Comparison of ENCODE assay signal across 17 mouse cellular contexts in genomic region chr6:125657966-125658365, GRCm38 (mm10). TPM values are rescaled to one million over a fixed set of nuclear protein-coding genes. Genes with fewer than 3 reads are reported as not detected.
"Had no signal": no experiment of that assay in that cellular context is flagged by ENCODE, and none has a peak within 500 bp of the region (broad histone marks: within the 10 kb centered on the region; RNA-seq: fewer than 3 reads in every experiment).

No protein-coding gene starts in this region.

- H3K36me3 ChIP-seq: neural tube, embryonic 15.5 days; stomach, embryonic 15.5 days had no signal

- H3K4me3 ChIP-seq: neural tube, embryonic 15.5 days; stomach, embryonic 15.5 days had no signal

- H3K4me2 ChIP-seq: neural tube, embryonic 15.5 days; stomach, embryonic 15.5 days had no signal

- DNase-seq: retina, postnatal 1 day; right cerebral cortex, adult 18-20 months; right cerebral cortex, postnatal 14 days; right cerebral cortex, postnatal 25 days; right cerebral cortex, postnatal 4 days; spleen, adult 18-20 months; thymus, adult 18-20 months; thymus, adult 2 months; thymus, postnatal 14 days; thymus, postnatal 25 days; thymus, postnatal 36 days; thymus, postnatal 4 days had no signal

- H3K4me1 ChIP-seq: neural tube, embryonic 15.5 days; stomach, embryonic 15.5 days had no signal

- H3K9me3 ChIP-seq: neural tube, embryonic 15.5 days; stomach, embryonic 15.5 days had no signal

- H3K27me3 ChIP-seq: neural tube, embryonic 15.5 days; stomach, embryonic 15.5 days had no signal

- H3K27ac ChIP-seq: neural tube, embryonic 15.5 days; stomach, embryonic 15.5 days; stomach, postnatal 0 days had no signal

- H3K9ac ChIP-seq: neural tube, embryonic 15.5 days; stomach, embryonic 15.5 days had no signal

RNA-seq across cellular contexts. Expression of gene Ano2, which starts 32.3 kb away (rescaled TPM):
- total RNA-seq: neutrophil, adult 5-6 weeks had no signal
- polyA plus RNA-seq: spleen, adult 2 months had no signal
